Mouse (Mus musculus): ENCODE measurements around the gene Dcun1d4.

Dcun1d4 gene

GRCm38 (mm10) chr5:73598943-73599695 is 118.3 kb downstream of the Dcun1d4 start:
- peak; percentile 16 for DNase-seq (ENCODE audit: low spot score)

DNA sequence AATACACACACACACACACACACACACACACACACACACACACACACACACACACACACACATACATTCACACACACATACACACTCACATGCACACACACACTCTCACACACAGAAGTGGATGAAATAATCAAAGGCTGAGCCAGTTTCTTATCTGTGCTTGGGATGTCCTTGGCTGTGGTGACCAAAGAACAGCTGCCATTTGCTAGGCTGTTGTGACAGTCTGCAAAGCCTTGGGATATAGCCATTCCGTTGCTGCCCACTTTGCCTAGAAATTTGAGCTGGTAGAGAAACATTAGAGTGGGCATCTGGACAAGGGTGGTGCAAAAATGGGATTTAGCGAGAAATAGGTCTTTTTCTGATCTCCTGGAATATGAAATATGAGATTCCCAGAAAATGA is 119.2 kb downstream of the Dcun1d4 start:
- no peak for DNase-seq (ENCODE audit: low spot score)

- DNase-seq (ENCODE audit: low spot score) = no peak
Measured at GRCm38 (mm10) chr5:73601361-73601763, 120.6 kb downstream of the Dcun1d4 start.

GRCm38 (mm10) chr5:73602865-73603264 is 122.1 kb downstream of the Dcun1d4 start:
- DNase-seq (ENCODE audit: low spot score) = no peak

DNA sequence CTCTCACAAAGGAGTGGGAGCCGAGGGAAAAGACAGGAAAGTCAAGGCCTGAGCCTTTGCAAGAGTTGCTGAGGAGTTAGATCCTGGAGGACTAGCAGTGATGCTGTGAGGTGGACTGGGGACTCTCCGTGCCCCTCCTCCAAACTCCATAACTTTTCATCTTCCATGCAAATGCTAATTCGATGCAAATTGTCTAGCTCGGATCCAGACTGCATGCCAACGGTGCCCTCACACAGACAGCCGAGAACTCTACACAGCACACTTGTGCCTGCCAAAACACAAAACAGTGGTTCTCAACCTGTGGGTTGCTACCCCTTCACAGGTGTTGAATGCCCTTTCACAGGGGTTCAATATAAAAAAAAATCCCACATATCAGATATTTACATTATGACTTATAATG is 123.7 kb downstream of the Dcun1d4 start:
- no peak for DNase-seq (ENCODE audit: low spot score)

GRCm38 (mm10) chr5:73604964-73605363 is 124.2 kb downstream of the Dcun1d4 start:
- DNase-seq (ENCODE audit: low spot score) = no peak

All from retina, embryonic 14.5 days (tissue).